Mouse (Mus musculus) macrophage (primary cell): Measurements from ENCODE around the gene Itgb1bp1. TPM values are rescaled to one million over a fixed set of nuclear protein-coding genes. Genes with fewer than 3 reads are reported as not detected.

Experiments
- H3K27ac ChIP-seq: fragments of 350-480 bp; formaldehyde crosslinking; 2 replicates; pipeline ENCODE4 v1.9.0; 2021
- H3K36me3 ChIP-seq: fragments of 350-480 bp; formaldehyde crosslinking; 2 replicates; pipeline ENCODE4 v1.9.0; 2021; ENCODE audit errors: inconsistent target
- H3K4me3 ChIP-seq: fragments of 350-480 bp; formaldehyde crosslinking; 2 replicates; pipeline ENCODE4 v1.9.0; 2021; ENCODE audit errors: inconsistent target
- H3K79me2 ChIP-seq: fragments of 350-480 bp; formaldehyde crosslinking; 2 replicates; pipeline ENCODE4 v1.9.0; 2021; ENCODE audit errors: inconsistent target
- WGBS: methylation state at CpG from one replicate; pipeline ENCODE4 v1.1.7; 2026; ENCODE audit warnings: inconsistent platforms; ENCODE audit not compliant: missing documents; 5-methylcytosine and 5-hydroxymethylcytosine counted together
- polyA plus RNA-seq: library from polyadenylated mRNA; stranded (reverse); fragments of 250-400 nt; gene quantifications from 3 replicates; pipeline ENCODE4 v1.2.4, GENCODE M21; 2018; ENCODE audit warnings: inconsistent platforms

The Itgb1bp1 gene
- polyA plus RNA-seq, 1 experiment from 2014 or later, result 38.6 TPM

- 1% methylated on average over 47 of the region's 47 CpGs for WGBS
- peaks cover 8% of the 10 kb centered on the region for H3K36me3 ChIP-seq
- H3K4me3 ChIP-seq, result peak overlapping the region; percentile 99
- peak overlapping the region; percentile 92 for H3K27ac ChIP-seq
- H3K79me2 ChIP-seq, result peaks cover 83% of the 10 kb centered on the region
Measured at GRCm38 (mm10) chr12:21285508-21286242, 409 bp downstream of the Itgb1bp1 start.

- peaks cover 3% of the 10 kb centered on the region for H3K36me3 ChIP-seq
- H3K27ac ChIP-seq, result peak within 1 kb of the TSS; percentile 92
- WGBS, result 68% methylated on average over 6 of the region's 11 CpGs
- peak within 1 kb of the TSS; percentile 99 for H3K4me3 ChIP-seq
- peaks cover 82% of the 10 kb centered on the region for H3K79me2 ChIP-seq
Measured at GRCm38 (mm10) chr12:21284761-21285441, 1.2 kb downstream of the Itgb1bp1 start, which contains the start of gene Cpsf3. TSS of gene Cpsf3 (plus strand) at chr12:21285391.

- Histone ChIP-seq H3K36me3 (peaks cover 31% of the 10 kb centered on the region), H3K27ac (no peak overlapping the region), H3K4me3 (no peak overlapping the region), H3K79me2 (peaks cover 24% of the 10 kb centered on the region)
- WGBS, result 100% methylated on average over 1 of the region's 1 CpGs
Measured at GRCm38 (mm10) chr12:21277352-21277864, 8.7 kb downstream of the Itgb1bp1 start.

- WGBS, result 97% methylated on average over 7 of the region's 7 CpGs
- no peaks in the 10 kb centered on the region; the same call in 1 of the 2 replicates for H3K79me2 ChIP-seq
- no peak overlapping the region for H3K27ac ChIP-seq
- H3K36me3 ChIP-seq, result peaks cover 60% of the 10 kb centered on the region
- no peak overlapping the region for H3K4me3 ChIP-seq
Measured at GRCm38 (mm10) chr12:21274446-21274845, 11.6 kb downstream of the Itgb1bp1 start.

GRCm38 (mm10) chr12:21268083-21268616, 17.9 kb downstream of the Itgb1bp1 start:
- H3K27ac ChIP-seq, result no peak overlapping the region
- peaks cover 30% of the 10 kb centered on the region for H3K36me3 ChIP-seq
- no peaks in the 10 kb centered on the region for H3K79me2 ChIP-seq
- no peak overlapping the region for H3K4me3 ChIP-seq
- WGBS, result 96% methylated on average over 8 of the region's 8 CpGs

- WGBS, result 86% methylated on average over 2 of the region's 2 CpGs
- no peak overlapping the region for H3K27ac ChIP-seq
- H3K4me3 ChIP-seq, result no peak overlapping the region
- peaks cover 22% of the 10 kb centered on the region for H3K36me3 ChIP-seq
- H3K79me2 ChIP-seq, result no peaks in the 10 kb centered on the region
Measured at GRCm38 (mm10) chr12:21266784-21267098, 19.3 kb downstream of the Itgb1bp1 start.

GRCm38 (mm10) chr12:21265946-21266783, 19.9 kb downstream of the Itgb1bp1 start:
- WGBS, result 81% methylated on average over 14 of the region's 14 CpGs
- Histone ChIP-seq H3K36me3 (peaks cover 17% of the 10 kb centered on the region; the same call in 1 of the 2 replicates), H3K79me2 (no peaks in the 10 kb centered on the region), H3K27ac (no peak overlapping the region), H3K4me3 (no peak overlapping the region)

- H3K27ac ChIP-seq, result no peak overlapping the region
- H3K79me2 ChIP-seq, result no peaks in the 10 kb centered on the region
- H3K4me3 ChIP-seq, result no peak overlapping the region
- WGBS, result 100% methylated on average over 4 of the region's 4 CpGs
- H3K36me3 ChIP-seq, result peaks cover 10% of the 10 kb centered on the region; the same call in 1 of the 2 replicates
Measured at GRCm38 (mm10) chr12:21265501-21265900, 20.6 kb downstream of the Itgb1bp1 start.

- 96% methylated on average over 3 of the region's 3 CpGs for WGBS
- no peak overlapping the region for H3K4me3 ChIP-seq
- H3K36me3 ChIP-seq, result peaks cover 5% of the 10 kb centered on the region; the same call in 1 of the 2 replicates
- no peak overlapping the region; the same call in 1 of the 2 replicates for H3K27ac ChIP-seq
- H3K79me2 ChIP-seq, result no peaks in the 10 kb centered on the region
Measured at GRCm38 (mm10) chr12:21264970-21265369, 21.1 kb downstream of the Itgb1bp1 start.

GRCm38 (mm10) chr12:21264241-21264640, 21.8 kb downstream of the Itgb1bp1 start:
- Histone ChIP-seq H3K36me3 (no peaks in the 10 kb centered on the region), H3K27ac (peak overlapping the region; percentile 49), H3K79me2 (no peaks in the 10 kb centered on the region), H3K4me3 (no peak overlapping the region)
- 17% methylated on average over 5 of the region's 5 CpGs for WGBS

- Histone ChIP-seq H3K36me3 (no peaks in the 10 kb centered on the region), H3K27ac (no peak overlapping the region), H3K79me2 (no peaks in the 10 kb centered on the region), H3K4me3 (no peak overlapping the region)
- 90% methylated on average over 5 of the region's 5 CpGs for WGBS
Measured at GRCm38 (mm10) chr12:21263256-21263655, 22.8 kb downstream of the Itgb1bp1 start.

- WGBS, result 91% methylated on average over 4 of the region's 4 CpGs
- H3K79me2 ChIP-seq, result no peaks in the 10 kb centered on the region
- H3K27ac ChIP-seq, result no peak overlapping the region
- H3K4me3 ChIP-seq, result no peak overlapping the region
- H3K36me3 ChIP-seq, result no peaks in the 10 kb centered on the region
Measured at GRCm38 (mm10) chr12:21261521-21261920, 24.6 kb downstream of the Itgb1bp1 start.

GRCm38 (mm10) chr12:21260494-21261256, 25.4 kb downstream of the Itgb1bp1 start:
- WGBS, result 95% methylated on average over 6 of the region's 6 CpGs
- Histone ChIP-seq H3K36me3 (no peaks in the 10 kb centered on the region), H3K27ac (no peak overlapping the region), H3K4me3 (no peak overlapping the region), H3K79me2 (no peaks in the 10 kb centered on the region)
